Mouse (Mus musculus) heart, adult 11 months (tissue): ENCODE measurements around the gene Stim1.

Experiments used
- DNase-seq: peaks from one replicate; pipeline ENCODE4 v3.0.0; 2022

Stim1 gene

DNA sequence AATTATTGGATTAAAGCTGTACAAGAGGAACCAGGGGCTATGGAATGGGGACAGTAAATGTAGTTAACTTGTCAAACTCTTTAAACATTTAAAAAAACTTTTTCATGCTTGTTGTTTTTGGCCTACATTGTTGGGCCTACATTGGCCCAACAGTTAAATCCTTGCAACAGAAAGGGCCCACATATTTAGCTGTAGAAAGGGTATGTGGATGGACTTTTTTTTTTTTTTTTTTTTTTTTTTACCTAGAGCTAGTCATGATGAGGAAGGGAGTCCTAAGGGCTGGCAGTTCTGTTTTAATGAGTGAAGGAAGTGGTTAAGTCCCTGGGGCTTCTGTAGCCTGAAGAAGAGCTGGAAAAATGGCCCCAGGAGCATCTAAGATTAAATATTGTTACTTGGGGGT lies 42.7 kb downstream of the Stim1 start:
- DNase-seq = no peak

- DNase-seq = peak; percentile 90
Measured at GRCm38 (mm10) chr7:102310821-102311220, 43.2 kb downstream of the Stim1 start.

DNA sequence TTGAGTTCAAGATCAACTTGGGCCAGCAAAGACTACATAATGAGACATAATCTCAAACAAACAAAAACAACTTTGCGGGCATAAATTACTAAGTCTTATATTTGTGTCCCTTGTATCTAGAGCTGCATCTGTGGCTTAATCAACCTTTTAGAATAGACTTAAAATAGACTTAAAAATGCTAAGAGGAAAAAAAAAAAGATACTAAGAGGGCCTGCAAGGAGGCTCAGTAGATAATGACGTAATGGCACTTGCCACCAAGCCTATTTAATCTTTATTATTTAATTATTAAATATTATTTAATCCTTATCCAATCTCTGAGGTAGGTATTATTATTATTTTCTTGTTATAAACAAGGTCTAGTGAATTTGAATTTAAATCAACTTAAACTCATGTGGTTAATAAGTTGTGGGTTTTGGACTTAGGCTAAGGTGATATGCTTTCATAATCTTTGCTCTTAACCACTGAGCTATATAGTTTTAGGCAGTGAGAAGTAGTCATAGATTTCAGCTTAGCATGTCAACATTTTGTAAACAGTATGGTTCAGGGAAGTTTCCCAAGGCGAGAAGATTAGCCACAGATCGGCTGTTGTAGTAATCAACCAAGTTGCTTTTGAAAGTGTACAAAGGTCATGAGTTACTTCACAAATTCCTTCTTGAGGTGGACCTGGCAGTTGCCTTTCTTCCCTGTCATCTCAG lies 45.4 kb downstream of the Stim1 start:
- no peak for DNase-seq

DNA sequence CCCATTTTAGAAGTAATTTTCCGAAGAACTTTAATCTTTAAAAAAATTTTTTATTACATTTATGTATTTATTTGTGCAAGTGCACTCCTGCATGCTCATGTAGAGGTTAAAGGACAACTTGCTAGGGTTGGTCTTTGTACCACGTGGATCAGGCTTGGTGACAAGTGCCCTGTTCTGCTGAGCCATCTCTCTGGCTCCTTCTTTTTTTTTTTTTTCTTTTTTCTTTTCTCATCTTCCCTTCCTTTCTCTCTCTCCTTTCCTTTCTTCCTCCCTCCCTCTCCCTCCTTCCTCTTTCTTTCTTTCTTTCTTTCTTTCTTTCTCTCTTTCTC lies 45.9 kb downstream of the Stim1 start:
- no peak for DNase-seq

- DNase-seq = peak; percentile 85
Measured at GRCm38 (mm10) chr7:102314107-102314506, 46.5 kb downstream of the Stim1 start.

DNA sequence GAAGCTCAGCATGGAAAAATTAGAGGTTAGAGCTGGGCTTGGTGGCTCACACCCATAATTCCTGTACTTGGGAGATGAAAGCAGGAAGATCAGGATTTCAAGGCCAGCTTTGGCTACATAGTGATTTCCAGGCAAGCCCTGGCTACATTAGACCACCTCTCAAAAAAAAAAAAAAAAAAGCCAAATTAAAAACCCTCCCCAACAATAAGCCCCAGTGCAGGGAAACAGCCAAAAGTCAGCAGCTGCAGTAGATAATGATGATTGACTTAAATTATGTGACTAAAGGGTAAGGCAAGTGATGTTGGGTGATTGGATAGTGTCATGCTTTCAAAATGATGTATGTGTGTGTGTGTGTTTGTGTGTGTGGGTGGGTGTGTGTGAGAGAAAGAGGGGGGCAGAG lies 47.3 kb downstream of the Stim1 start:
- DNase-seq = no peak

DNA sequence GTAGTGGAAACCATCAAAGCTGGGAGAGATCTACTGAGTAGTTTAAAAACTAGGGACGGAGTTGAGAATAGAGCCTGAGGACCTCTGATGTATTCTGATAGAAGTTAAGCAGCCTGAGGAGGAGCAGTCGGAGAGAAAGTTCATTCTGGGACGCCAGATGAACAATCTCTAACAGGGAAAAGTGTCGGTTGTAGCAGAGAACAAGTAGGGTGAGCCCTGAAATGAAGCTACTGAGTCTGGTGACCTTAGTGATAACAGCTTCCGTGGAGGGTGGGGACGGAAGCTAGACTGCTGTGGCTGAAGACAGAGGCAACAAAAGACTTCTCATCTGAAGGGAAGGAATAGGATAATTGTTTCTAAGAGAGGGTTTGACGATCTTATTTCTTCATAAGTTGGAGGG lies 47.8 kb downstream of the Stim1 start:
- DNase-seq = peak; percentile 89

GRCm38 (mm10) chr7:102317583-102318168 lies 50.1 kb downstream of the Stim1 start:
- DNase-seq = no peak

DNA sequence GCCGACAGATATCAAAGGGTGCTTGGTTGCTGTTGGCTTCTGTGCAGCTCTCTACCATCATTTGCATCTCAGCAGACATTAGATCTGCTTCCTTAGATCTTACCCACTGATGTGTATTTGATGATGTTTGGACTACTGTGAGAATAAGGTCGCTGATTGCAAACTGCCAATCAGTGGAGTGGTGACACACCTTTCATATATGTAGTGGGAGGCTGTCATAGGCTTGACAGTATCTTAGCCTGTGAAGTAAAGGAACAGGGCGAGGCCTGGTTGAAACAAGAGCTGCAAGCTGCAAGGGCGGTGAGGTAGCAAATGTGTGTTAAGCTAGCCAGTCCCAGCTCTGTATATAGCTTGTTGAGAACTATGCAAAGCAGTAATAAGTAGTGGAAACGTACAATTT lies 54.5 kb downstream of the Stim1 start:
- DNase-seq = peak; percentile 70

- DNase-seq = peak; percentile 55
Measured at GRCm38 (mm10) chr7:102326323-102326722, 58.7 kb downstream of the Stim1 start.

DNA sequence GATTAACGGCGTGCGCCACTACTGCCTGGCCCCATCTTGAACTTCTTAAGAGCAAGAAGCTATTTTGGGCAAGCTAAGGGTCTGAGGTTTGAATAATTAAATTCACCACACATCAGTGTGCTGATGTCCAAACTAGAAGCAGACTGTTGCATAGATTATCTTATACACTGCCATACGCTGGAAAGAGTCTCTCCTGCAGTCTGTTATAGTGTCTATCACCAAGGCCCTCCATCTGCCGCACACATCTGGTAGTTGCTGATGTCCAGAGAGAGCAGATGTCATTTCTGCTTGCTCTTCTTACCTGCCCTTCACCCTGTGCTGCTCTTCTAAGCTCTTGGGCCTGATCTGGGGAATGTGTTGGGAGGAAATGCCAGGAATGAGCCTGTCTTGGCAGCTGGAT lies 62.7 kb downstream of the Stim1 start:
- DNase-seq = peak; percentile 76

GRCm38 (mm10) chr7:102331476-102331875 lies 63.9 kb downstream of the Stim1 start:
- DNase-seq = peak; percentile 85

DNA sequence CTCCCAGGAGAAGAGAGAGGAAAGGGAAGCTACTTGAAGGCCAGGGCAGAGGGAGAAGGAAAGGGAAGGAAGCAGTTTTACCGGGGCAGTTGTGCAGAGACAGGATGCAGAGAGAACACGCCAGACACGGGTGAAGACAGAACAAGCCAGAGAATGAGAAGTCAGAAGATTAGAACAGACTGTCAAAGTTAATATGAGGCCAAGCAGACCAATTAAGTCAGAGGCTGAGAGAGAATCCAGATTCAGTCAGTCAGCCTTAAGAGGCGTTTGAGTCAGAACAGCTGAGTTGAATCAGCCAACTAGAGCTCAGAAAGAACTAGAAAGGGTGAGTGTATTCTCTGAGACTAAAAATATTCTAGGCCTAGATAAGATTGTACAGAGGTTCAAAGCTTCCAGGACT lies 66.1 kb downstream of the Stim1 start:
- DNase-seq = peak; percentile 94

GRCm38 (mm10) chr7:102337326-102337725 lies 69.7 kb downstream of the Stim1 start:
- DNase-seq = peak; percentile 83

DNA sequence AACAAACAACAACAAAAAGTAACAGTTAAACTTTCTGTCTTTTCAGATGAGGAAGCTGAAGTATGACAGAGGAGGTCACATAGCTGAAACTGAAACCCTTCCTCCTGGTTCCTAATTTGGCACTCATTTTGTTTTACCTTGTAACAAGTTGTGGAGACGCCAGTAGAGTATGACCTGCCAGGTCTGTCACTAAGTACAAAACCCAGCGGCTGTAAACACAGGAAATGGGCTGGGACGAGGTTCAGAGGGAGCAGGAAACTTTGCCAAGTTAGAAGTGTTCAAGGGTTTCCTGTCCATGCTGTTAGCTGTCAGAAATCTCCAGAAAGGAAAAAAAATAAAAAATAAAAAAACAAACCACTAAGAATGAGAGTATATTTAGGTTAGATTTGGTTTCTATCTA lies 70.3 kb downstream of the Stim1 start:
- peak; percentile 98 for DNase-seq

GRCm38 (mm10) chr7:102338956-102339355 lies 71.3 kb downstream of the Stim1 start:
- DNase-seq = peak; percentile 51

DNA sequence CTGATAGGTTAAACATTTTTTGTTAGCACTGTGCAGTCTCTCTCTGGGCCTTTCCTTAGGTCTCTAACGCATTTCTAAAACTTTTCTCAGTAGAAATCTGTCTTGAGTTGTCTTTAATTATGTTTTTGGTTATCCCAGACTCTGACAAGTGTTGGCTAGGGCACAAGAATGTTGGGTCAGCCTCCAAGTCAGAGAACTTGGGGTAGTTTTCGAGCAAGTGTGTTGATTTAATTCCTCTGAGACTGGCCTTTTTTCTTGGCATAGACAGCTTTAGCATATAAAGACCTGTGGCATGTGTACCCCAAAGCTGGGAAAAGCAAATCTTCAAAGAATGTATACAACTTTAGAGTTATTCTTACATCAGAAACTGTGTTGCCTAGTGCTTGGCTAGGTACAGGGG lies 78.3 kb downstream of the Stim1 start:
- peak; percentile 89 for DNase-seq

- DNase-seq = peak; percentile 55
Measured at GRCm38 (mm10) chr7:102347327-102347726, 79.7 kb downstream of the Stim1 start.

- DNase-seq = peak; percentile 88
Measured at GRCm38 (mm10) chr7:102348681-102349080, 81.1 kb downstream of the Stim1 start.

DNA sequence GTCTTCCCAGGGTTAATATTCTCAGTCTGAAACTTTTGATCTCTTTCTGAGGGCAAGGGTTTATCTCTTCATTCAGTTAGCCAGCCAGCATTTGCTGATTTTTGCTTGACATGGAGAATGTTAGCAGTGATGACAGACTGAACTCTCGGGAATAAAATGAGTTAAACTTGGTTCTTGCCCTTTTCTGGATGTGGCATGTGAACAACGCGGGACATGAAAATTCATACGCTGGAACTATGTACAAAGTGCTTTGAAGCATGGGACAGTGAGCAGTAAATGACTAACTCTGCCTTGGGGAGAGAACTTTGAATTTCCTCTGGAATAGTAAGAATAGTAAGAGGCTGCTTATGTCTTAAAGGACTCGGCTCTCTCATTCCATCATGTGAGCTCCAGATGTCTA lies 81.6 kb downstream of the Stim1 start:
- DNase-seq = peak; percentile 63

DNA sequence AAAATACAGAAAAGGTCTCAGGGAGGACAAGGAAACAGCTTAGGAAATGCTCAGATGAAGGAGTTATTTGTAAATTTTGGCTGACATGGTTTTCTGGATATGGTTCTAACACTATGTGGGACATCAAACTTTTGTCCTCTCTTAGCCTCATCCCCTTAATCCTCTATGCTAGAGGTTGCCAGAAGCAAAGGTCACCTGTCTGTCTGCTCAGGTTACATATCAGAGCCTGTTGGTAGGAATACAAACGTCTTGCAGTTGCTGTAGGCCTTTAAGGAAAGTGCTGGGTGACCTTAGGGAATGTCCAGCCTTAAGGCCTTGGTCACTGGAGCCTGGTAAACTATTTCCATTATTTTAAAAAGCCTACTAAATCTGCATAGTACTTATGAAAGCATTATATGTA lies 85.8 kb downstream of the Stim1 start:
- DNase-seq = peak; percentile 21

DNA sequence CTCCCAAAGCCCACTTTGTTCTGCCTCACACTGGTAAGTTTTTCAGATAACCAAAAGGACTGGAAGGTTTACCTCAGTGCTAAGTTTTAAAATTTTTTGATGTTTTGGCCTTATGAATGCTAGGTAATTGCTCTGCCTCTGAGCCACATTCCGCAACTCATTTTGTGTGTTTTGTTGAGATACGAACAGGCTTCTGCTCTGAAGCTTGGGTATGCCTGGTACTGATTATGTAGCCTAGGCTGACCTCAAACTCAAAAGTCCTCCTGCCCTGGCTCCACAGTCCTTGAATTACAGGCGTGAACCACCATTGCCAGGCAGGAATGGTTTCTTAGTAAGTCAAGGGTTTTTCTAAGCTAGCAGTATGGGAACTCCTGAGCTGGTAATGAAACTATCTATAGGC lies 90.5 kb downstream of the Stim1 start:
- DNase-seq = peak; percentile 33

GRCm38 (mm10) chr7:102361297-102361696 lies 93.7 kb downstream of the Stim1 start:
- DNase-seq = no peak

DNA sequence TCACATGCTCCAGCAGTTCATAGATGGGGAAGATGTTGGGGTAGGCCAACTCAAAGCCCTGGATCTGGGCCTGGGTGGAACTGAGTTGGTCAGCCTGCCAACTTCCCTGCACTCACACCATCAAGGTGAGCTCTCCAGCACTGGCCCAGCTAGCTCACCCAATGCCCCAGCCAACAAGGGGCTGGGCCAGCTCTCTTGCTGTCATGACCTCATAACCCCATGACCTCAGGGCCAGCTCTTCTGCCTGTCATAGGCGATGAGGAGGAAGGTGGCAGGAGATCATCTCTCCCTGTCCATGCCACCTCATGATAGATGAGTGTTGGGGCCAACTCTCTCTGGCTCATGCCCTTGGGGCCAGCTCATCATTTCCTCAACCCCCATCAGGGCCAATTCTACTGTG lies 96.2 kb downstream of the Stim1 start:
- no peak for DNase-seq

DNA sequence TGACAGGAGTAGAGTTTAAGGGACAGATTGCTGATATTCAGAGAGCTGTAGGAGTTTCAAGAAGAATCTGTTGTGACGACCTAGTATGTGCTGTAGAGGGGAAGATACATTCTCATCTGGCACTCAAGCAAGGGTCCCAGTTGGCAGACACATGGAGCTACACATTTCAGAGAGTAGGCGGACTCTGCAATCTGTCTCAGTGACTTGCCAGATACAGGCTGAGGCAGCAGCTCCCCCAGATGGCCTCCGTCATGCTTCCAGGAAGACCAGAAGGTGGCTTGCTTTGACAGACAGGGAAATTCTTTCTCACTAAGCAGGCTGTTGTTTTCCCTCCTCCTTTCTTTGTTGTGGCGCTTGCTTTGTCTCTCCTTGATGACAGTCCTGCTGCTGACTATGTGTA lies 102.1 kb downstream of the Stim1 start:
- no peak for DNase-seq
